Mouse (Mus musculus): ENCODE results near the gene Polr3gl.
A peak's percentile ranks its signal among the peaks of the same experiment; 100 is the strongest.

The Polr3gl gene

GRCm38 (mm10) chr3:96598156-96599068, 4.4 kb upstream of the Polr3gl start:
- DNase-seq (ENCODE audit: low spot score in 2 of 2): no peak

GRCm38 (mm10) chr3:96597435-96597891, 3.5 kb upstream of the Polr3gl start:
- DNase-seq (ENCODE audit: low spot score in 2 of 2): no peak

- DNase-seq (ENCODE audit: low spot score in 2 of 2): no peak
Observed at GRCm38 (mm10) chr3:96596855-96597254, 2.9 kb upstream of the Polr3gl start.

- no peak for DNase-seq (ENCODE audit: low spot score in 2 of 2)
Observed at GRCm38 (mm10) chr3:96596228-96596707, 2.3 kb upstream of the Polr3gl start, which contains the start of gene Ankrd34a. Ankrd34a (plus strand) TSS chr3:96596636.

- no peak for DNase-seq (ENCODE audit: low spot score in 2 of 2)
Observed at GRCm38 (mm10) chr3:96595661-96596060, 1.7 kb upstream of the Polr3gl start.

GRCm38 (mm10) chr3:96594851-96595250, 870 bp upstream of the Polr3gl start:
- DNase-seq (ENCODE audit: low spot score in 2 of 2): no peak

- DNase-seq (ENCODE audit: low spot score in 2 of 2): no peak
Observed at GRCm38 (mm10) chr3:96593374-96593773, 607 bp downstream of the Polr3gl start.

- DNase-seq (ENCODE audit: low spot score in 2 of 2): no peak
Observed at GRCm38 (mm10) chr3:96590657-96591056, 3.3 kb downstream of the Polr3gl start.

- DNase-seq (ENCODE audit: low spot score in 2 of 2): no peak
Observed at GRCm38 (mm10) chr3:96583386-96583785, 10.6 kb downstream of the Polr3gl start.

GRCm38 (mm10) chr3:96581771-96582515, 12.0 kb downstream of the Polr3gl start:
- no peak for DNase-seq (ENCODE audit: low spot score in 2 of 2)

GRCm38 (mm10) chr3:96581141-96581540, 12.8 kb downstream of the Polr3gl start:
- DNase-seq (ENCODE audit: low spot score in 2 of 2): no peak

- DNase-seq (ENCODE audit: low spot score in 2 of 2): peak; percentile 88 to 95
Observed at GRCm38 (mm10) chr3:96579885-96580454, 14.0 kb downstream of the Polr3gl start.

- no peak for DNase-seq (ENCODE audit: low spot score in 2 of 2)
Observed at GRCm38 (mm10) chr3:96579239-96579750, 14.7 kb downstream of the Polr3gl start.

GRCm38 (mm10) chr3:96578561-96579238, 15.3 kb downstream of the Polr3gl start:
- no peak for DNase-seq (ENCODE audit: low spot score in 2 of 2)

GRCm38 (mm10) chr3:96577566-96577965, 16.4 kb downstream of the Polr3gl start:
- DNase-seq (ENCODE audit: low spot score in 2 of 2): no peak

GRCm38 (mm10) chr3:96576690-96577541, 17.1 kb downstream of the Polr3gl start, which contains the start of gene Gm16253:
Gm16253 (plus strand) TSS chr3:96576984.
- peak; percentile 84 to 89 for DNase-seq (ENCODE audit: low spot score in 2 of 2)

- no peak for DNase-seq (ENCODE audit: low spot score in 2 of 2)
Observed at GRCm38 (mm10) chr3:96576005-96576658, 17.8 kb downstream of the Polr3gl start.

GRCm38 (mm10) chr3:96575272-96575984, 18.6 kb downstream of the Polr3gl start:
- DNase-seq (ENCODE audit: low spot score in 2 of 2): no peak

All from spleen, postnatal 4 days (tissue).